Mouse (Mus musculus) induced T-regulatory cell, adult 2 months (primary cell): ENCODE measurements around the gene Syngap1.

ENCODE experiments used
- DNase-seq: peaks from one replicate; pipeline ENCODE4 v3.0.0-alpha.2; 2012; ENCODE audit warnings: low read depth

The Syngap1 gene

DNA sequence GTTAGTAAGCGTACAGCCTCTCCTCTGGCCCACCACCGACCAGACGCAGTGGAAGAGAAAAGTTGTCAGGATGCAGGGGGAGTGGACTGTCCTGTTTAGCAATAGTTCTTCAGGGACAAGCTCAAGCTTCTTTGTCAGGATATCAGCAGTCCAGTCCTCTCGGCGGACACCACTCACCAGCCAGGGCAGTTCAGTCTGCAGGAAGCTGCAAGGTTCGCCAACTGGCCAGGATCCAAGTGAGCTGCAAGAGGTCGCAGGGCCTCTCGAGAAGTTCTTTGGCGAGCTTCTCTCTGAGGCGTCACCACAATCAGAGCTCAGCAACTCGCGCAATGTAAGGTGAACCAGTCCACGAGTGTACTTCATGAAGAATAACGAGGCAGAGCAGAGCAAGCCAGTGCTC lies 53.4 kb downstream of the Syngap1 start:
- no peak for DNase-seq

DNA sequence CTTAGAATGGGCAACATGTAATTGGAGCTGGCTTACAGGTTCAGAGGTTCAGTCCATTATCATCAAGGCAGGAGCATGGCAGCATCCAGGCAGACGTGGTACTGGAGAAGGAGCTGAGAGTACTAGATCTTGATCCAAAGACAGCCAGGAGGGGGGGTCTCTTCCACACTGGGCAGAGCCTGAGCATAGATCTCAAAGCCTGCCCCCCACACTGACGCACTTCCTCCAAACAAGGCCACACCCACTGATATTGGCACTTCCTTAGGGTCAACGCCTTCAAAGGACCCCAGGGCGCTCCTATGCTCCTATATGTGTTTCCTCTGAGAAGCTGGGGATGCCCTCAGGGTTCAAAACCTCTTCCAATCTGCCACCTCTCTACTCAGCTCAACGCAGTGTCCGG lies 54.0 kb downstream of the Syngap1 start:
- DNase-seq, result no peak

DNA sequence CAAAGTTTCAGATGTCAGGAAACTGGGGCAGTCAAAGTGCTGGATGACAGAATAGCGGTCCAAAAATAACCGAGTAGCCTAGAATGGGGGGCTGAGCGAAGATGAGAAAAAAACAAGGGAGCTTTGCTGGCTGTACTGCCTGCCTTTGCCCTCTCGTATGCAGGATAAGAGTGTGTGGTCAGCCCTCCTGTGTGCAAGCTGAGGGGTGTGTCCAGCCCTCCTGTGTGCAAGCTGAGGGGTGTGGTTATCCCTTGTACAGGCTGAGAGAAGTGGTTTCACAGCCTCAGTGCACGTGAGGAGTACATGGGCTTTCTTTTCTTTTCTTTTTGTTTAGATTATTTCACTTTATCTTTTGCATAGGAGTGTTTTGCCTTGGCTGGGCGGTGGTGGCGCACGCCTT lies 54.5 kb downstream of the Syngap1 start:
- no peak for DNase-seq

DNA sequence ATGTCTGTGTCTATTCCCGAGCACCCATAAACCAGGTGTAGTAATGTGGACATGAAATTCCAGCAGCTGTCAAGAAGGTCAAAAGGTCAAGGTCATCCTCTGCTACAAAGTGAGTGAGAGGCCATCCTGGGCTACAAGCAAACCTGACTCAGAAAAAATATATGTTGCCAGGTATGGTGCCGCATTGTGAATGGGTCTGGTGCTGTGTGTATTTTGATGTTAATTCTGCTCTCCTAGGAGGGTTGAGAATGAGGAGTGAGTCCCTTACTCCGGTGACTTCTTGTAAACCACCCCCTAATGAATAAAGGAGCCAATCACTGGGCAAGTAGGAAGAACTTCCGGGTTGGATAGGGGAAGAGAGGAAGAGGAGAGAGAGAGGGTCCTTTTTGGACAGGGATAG lies 56.6 kb downstream of the Syngap1 start:
- no peak for DNase-seq

DNA sequence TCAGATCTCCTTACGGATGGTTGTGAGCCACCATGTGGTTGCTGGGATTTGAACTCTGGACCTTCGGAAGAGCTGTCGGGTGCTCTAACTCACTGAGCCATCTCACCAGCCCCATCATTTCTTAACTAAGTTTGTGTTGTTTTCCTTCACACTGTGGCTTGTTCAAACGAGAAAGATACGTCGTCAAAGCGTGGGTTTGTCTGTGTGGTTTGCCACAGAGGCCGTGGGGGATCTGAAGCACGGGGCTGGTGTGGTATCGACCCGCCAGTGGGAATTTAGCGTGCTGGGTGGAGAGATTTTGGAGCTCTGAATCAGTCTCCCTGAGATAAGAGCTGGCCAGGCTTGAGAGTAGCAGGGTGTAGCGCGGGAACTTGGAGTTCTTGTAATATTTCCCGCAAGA lies 57.2 kb downstream of the Syngap1 start:
- DNase-seq, result peak; percentile 35

DNA sequence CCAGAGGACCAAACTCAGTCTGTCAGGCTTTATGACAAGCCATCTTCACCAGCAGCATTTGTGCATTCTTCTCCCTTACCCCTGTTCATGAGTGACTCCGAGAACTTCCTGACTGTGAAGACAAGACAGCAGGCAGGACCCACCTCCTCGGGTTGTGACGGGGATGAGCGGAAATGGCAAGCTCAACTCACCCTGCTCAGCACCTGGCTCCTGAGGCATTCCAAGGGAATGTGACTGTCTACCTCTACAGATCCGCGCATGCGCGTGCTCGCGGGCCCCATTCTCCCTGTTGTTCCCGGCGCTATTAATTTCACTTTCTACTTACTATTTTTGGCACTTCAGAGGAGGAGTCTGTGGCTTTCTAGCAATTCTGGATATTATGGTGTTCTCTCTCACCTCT lies 58.9 kb downstream of the Syngap1 start:
- peak; percentile 63 for DNase-seq

DNA sequence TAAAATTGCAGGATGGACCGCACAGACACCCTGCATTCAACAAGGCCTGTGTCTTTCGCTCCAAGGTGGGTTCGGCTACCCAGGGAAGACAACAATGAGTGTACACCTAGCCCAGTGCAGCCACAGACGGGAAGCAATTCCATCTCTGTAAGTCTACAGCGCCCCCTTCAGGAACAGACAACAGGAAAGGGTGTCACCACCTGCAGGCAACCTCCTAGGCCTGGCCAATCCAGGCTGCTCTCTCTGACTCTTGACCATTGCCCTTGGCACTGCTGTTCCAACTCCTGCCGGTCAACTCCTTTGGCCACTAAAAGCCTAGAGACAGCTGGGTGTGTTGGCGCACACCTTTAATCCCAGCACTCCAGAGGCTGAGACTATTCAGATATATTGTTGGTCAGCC lies 60.1 kb downstream of the Syngap1 start:
- peak; percentile 74 for DNase-seq

DNA sequence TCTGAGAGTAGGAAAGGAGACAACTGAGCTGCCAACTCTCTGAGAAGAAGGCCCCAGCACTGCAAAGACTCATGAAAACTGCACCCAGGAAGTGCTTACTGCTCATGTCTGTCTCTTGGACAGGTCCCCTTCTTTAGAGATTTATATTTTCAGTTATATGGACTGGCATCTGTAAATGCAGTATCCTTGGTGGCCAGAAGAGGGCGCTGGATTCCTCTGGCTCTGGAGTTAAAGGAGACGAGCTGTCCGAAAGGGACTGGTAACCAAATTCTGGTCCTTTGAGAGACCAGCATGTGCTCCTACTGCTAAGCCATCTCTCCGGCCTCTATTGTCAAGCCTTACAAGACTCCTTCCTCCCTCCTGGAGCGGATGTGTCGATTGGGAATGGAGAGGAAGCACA lies 60.8 kb downstream of the Syngap1 start:
- DNase-seq, result peak; percentile 75

DNA sequence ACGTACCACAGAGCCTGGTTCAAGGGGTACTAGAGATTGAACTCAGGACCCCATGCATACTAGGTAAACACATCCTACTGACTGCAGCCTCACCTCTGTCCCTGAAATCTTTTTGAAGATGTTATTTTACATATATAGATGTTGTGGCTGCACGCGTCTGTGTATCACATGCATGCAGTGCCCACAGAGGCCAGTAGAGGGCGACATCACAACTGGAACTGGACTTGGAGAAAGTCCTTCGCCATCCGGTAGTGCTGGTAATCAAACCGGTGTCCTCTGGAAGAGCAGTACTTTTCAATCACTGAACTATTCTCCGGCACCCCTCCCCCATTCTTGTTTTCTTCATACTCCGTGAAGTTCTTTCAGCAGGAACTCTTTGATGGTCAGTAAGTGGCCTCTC lies 63.4 kb downstream of the Syngap1 start:
- peak; percentile 83 for DNase-seq

DNA sequence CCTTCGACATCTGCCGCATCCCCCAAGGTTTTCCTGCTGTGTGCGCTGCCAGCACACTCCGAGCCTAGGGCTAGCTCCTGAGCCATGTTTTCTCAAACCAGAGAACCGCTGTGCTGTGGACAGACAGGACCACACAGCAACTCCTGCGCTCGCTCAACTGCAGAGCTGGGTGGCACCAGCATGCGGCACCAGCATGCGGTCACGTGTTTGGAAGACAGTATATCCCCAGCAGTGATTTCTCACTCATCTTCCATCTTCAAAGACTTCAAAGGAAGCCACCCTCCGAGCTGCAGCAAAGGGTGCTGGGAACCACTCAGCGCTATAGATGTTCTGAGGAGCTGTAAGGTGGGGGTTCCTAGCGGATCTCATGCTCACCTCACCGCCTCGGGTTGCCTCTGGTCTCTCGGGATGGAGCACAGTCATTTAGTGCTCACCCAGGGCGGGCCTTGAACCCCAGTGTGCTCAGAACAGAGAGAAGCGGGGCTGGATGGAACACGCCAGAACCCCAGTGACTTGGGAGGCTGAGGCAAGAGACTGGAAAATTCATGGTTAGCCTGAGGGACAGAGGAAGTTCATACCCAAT lies 63.9 kb downstream of the Syngap1 start:
- DNase-seq, result no peak

DNA sequence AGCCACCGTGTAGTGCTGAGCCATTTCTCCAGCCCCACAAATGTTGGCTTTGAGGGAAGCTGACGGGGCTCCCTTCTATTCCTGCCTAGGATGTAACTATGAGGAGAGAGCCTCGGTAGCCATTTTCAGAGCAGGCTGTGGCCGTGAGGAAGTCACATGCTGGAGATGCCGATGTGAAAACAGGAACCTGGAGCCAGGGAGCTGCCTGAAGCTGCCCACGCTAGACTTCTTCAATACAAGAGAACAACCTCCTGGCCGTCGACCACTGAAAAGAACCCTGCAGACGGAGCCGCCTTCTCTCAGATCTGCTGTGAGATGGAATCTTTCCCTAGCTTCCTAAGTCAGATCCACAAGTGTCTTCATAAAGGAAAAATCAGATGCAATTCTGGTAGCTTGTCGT lies 64.6 kb downstream of the Syngap1 start:
- no peak for DNase-seq

DNA sequence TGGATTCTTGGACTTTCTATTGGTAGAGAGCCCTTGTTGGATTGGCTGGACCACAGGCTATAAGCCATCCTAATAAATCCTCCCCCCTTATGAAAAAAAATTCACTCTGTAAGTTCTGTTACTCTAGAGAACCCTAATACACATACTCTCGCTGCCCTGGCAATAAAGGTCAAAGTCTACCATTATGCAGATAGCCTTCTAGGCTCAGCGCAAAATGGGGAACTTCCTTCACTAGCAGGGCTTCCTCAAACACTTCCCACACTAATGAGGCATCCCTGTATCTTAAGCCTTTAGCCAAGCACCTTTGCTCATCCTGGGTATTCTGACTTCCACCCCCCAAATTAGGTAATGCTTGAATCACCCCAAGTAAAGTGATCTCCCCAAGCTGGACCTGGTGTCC lies 67.2 kb downstream of the Syngap1 start:
- DNase-seq, result no peak

DNA sequence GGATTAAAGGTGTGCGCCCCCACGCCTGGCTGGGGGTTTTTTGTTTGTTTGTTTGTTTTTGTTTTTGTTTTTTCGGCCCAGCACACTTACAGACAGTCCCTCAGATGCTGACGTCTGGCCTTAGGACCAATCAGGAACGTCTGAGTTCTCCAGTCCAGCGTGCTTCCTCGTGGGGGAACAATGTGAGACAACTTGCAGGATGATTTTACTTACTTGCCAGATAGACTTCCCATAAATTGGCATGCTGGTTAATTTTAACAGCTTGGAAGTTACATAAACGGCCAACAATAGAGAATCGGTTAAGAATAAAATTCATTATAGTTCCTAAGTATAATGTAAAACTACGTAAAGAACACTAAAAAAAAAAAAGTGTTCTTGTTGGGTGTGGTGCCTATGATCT lies 70.1 kb downstream of the Syngap1 start:
- no peak for DNase-seq

DNA sequence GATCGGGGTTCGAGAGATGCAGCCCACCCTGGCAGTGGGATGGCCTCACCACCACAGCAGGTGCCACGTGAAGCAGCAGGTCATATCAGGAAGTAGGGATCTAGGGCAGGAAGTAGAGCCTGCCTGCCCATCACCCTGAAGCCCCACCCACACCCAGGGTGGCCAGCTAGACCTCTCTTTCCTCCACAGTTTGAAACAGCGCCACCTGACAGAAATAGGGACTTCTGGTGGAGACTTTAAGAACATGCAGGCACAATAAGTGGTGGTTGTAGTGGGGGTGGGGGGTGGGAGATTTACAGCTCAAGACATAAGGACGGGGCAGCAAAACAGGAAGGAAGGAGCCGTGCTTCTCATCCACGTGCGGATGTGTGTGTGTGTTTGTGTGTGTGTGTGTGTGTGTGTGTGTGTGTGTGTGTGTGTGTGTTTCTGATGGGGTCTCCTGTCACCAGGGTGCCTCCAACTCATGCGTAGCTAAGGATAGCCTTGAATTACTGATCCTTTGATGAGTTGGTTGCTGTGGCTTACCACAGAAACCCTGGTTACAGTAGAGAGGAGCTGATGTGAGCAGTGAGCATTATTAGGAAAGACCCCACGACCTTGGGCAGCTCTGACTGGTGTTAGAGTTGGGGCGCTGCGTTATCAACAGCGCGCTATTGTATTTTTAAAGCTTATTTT lies 71.1 kb downstream of the Syngap1 start:
- peak; percentile 87 for DNase-seq

DNA sequence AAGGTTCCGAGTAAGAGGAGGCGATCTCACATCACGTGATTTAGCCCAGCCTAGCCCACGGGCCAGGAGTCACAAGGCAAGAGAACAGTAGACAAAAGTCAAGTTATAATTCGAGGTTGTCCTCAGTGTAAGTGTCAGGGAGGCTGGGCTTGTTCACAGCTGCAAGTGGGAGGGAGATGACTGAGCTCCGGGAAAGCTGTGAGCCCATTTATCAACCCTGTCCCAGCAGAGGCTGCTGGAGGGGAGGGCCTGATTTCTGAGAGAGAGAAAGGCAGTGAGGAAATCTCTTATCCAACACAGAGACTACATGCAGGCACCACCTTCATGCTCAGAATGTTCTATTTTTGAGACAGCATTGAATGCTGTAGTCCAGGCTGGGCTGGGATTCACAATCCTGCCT lies 71.9 kb downstream of the Syngap1 start:
- DNase-seq, result peak; percentile 35

DNA sequence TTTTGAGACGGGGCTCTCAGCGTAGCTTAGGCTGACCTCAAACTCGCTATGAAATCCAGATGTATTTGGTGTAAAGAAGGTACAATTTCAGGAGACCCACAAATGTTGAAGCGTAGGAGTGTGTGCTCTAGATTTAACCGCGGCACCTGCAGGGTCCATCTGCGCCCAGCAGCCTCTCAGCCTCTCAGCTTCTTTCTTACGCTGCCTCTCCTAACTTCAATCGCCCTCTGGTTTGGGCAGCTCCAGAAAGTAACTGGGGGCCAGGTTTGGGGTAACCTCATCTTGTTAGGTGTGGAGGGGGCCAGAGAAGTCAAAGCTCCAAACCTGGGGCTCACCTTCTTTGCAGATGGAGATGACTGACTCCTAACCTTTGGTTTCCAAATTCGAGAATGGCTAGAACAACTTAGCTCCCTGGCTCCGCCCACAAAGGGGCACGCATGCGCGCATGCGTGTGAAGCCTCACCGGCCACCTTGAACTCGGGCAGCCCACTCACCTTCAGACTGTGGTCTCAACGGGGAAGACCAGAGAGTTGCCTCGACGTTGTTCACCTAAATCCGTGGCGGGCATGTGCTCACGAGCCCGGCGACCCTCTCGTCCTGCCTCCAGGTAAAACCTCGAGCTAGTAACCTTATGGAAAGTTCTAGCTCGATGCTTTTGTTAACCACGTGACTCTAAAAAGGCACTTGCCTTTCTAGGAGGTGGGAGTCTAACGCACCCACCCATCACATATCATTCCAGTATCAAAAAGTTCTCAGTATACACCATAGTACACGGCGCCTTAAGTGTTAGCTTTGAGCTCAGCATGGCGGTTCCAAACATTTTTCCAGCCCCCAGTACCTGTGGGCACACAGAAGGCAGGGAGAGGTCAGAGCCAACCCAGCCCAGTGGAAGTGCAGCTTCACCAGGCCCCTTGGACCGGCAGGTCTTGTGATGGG lies 76.8 kb downstream of the Syngap1 start:
- DNase-seq, result peak; percentile 97

DNA sequence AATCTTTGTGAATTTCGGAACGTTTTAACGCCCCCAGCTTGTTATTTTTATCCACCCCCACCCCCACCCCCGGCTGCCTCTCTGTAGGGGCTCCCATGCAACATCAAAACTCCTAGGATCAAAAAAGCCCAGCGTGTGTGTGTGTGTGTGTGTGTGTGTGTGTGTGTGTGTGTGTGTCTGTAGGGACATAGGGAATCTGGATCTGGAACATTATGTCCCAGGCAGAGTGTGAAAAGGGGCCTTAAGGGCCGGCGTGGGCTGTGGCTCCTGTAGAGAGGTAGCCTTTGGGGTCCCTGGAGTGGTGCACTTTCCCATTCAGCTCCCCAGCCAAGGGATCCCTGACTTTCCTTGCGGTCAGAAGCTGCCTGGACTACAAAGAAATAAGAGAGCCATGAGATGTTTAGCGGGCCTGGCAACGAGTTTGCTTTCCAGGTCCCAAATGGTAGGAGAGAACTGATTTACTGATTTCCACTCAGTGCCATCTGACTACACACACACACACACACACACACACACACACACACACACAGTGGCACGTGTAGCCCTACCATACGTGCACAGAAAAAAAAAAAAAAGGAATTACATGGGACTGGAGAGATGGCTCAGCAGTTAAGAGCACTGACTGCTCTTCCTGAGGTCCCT lies 77.6 kb downstream of the Syngap1 start:
- no peak for DNase-seq

DNA sequence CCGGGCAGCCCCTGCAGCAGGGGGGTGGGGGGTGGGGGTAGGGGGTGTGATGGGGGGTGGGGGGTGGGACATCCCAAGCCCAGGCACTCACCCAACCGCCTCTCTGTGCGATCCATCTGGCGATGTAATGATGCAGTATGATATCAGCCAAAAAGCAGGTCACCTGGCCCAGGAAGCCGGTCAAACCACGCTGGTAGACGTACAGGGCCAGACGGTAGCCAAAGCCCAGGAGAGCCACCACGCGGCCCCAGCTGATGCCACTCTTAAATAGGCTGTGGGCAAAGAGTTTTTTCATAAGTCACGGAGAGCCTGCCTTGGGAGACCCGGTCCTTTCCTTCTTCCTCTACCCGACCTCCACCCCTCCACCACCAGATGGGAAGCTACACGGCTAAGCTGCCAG lies 80.0 kb downstream of the Syngap1 start:
- DNase-seq, result no peak

DNA sequence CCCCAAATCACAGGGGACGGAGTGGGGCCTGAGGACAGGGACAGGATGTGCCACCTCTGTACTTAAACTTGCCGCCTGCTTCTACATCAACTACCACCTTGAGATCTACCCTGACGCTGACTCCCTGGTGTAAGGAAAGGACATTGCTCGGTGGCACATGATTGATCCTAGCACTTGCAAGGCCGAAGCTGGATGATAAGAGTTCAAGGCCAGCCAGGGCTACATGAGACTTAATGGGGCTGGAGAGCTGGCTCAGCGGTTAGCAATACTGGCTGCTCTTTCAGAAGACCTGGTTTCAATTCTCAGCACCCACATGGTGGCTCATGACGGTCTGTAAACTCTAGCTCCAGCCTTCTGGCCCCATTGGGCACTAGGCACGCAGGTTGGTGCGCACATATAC lies 80.7 kb downstream of the Syngap1 start:
- DNase-seq, result no peak
